Mouse (Mus musculus) gastrocnemius, postnatal 25 days (tissue): ENCODE results near the gene Grtp1. TPM values are rescaled to one million over a fixed set of nuclear protein-coding genes. Genes with fewer than 3 reads are reported as not detected.
"Not testable (repeated sequence)": the region's sequence is repeated elsewhere in the genome, so short reads cannot be mapped to it uniquely, and the experiment has no call there.

Source experiments
- DNase-seq: peaks from one replicate; pipeline ENCODE4 v3.0.0; 2022
- total RNA-seq, 2 experiments: library from RNA; stranded (reverse); gene quantifications; 1 replicate in 1 of 2; 2 replicates in 1 of 2; pipeline ENCODE4 v1.2.3; 2021

Grtp1 gene
- total RNA-seq, 2 experiments from 2014 or later = 16.3 to 17.3 TPM

DNA sequence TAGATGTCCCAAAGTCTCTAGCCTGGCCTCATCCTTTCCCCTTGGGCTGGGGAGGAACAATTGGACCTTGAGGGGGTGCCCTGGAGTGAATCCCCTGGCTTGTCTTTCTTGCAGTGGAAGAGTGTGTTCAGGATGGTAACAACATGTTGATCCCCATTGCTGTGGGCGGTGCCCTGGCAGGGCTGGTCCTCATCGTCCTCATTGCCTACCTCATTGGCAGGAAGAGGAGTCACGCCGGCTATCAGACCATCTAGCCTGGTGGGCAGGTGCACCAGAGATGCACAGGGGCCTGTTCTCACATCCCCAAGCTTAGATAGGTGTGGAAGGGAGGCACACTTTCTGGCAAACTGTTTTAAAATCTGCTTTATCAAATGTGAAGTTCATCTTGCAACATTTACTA, 26.1 kb downstream of the Grtp1 start:
- no peak for DNase-seq

DNA sequence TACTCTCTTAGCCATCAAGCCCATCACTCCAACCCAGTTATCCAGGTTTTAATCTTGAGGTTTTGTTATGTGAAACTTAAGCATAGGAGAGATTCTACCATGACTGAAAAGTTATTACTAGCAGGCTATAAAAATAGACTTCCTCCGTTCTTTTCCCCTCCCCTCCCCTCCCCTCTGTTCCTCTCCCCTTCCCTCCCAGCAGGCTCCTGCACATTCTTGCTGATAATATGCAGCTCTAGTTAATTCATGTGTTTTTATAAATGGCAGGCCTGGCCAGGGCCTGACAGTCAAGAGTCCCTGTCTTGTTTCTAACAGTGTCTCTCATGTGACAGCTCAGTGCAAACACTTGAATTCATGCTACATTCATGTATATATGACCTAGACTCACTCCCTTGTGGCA, 29.9 kb downstream of the Grtp1 start:
- DNase-seq = no peak

DNA sequence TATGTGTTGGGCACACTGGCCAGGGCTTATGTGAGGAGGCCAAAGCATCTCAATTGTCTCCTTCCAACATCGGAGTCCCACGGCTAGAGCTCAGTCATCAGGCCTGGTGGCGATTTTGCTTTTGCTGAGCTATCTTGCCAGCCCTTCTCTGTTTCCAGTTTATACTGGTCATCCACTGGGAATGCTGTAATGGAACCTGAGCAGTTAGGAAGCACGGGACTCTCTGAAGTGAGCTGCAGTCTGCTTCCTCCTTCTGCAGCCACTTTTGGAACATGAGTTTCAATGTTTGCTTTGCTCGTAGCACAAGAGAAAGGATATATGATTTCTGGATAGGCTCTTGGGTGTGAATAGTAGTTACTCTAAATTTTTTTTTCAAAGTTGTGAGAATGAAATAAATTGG, 36.1 kb downstream of the Grtp1 start:
- DNase-seq = no peak

DNA sequence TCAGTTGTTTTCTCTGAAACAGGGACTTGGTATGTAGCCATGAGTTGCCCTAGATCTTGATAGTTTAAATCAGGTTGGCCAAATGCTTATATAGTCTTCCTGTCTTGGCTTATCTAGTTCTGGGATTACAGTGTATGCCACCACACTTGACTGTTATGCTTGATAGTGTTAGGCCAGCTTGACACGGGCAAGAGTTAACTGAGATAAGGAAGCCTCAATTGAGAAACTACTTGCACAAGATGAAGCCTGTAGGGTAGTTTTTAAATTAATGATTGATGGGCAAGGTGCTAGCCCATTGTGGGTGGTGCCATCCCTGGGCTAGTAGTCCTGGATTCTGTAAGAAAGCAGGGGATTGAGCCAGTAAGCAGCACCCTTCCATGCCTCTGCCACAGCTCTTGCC, 36.9 kb downstream of the Grtp1 start:
- DNase-seq = no peak

DNA sequence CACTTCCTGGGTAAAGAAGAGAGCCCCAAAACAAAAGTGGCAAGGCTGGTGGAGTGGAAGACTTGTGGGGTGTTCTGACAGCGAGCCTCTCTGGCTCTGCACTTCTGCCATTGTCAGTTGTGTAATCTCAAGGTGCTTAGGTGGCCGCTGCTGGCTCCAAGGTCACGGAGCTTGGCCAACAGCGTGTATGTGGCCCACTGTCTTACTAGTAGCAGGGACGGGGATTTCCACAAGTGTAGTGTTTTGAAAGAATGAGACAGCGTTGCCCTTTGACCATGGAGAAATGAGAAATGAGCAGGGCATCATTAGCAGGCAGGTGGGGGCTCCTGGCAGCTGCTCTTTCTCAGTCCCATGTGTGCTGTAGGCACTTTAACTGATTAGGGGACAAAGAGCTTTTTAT, 38.3 kb downstream of the Grtp1 start:
- DNase-seq = no peak

DNA sequence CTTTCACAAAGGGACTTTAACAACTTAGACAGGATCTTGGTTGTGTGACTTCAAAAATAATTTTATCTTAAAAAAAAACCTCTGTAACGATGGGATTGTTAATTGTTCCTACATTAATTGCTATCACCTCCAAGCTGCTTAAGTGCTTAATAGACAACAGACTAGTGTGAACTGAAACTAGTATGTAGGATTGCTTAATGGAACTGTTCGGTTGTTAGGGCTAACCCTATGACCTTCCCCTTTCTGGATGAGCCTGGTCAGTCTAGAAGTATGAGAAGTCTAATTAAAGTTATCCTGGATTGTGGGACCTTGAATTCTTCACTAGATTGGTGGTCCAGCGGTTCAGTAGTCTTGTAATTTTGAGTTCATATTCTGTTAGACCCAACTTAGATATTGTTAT, 39.7 kb downstream of the Grtp1 start:
- no peak for DNase-seq

DNA sequence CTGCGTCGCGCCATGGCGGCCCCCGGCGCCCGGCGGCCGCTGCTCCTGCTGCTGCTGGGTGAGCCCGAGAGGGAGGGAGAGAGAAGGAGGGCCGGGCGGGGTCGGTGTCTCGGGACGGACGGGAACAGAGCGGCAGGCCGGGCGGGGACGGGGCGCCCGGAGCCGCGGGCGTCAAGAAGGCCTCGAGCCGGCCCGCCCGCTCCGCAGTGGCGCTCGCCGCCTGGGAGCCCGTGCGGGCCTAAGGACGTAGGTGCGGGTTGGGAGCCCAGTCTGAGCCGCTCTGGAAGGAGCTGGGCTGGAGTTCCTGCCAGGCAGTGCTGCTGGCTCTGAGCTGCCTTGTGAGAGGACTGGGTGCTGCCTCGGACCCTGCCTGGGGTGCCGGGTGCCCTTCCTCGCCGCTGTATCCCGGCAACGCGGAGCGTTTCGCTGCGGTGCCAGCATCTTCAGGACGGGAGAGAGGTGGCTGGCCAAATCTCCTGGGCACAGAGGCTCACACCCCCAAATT, 41.0 kb downstream of the Grtp1 start:
- no peak for DNase-seq

DNA sequence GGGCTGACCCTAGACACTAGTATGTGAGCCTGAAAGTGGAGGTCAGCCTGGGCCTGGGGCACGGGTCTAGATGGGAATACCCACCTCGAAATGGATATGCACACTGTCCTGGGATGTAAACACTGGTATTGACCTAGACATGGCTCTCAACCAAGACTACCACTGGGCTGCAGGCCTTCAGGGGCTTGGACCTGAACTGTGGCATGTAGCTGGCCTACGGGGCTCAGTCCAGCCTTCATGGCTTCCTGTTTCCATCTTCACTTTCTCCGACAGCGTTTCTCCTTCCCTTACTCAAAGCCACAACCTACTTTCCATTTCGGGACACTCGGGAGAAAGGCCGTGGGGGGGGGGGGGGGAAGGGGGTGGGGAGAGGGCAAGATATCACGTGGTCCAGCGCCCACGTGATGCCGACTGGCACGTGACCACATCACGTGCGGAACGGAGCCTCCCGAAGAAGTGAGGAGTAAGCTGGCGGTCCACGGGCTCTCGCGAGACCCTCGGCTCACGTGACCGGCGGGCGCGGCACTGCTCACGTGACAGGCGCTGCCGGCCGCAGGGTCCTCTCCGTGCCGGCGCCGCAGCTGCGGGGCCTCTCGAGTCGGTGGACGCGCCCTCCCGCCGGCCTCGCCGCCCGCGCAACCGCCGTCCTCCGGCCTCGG, 41.6 kb downstream of the Grtp1 start, which contains the start of gene Lamp1:
Gene Lamp1, plus strand, starts transcription at position 444 of the 659 bp plus-strand sequence.
- DNase-seq = peak; percentile 99

DNA sequence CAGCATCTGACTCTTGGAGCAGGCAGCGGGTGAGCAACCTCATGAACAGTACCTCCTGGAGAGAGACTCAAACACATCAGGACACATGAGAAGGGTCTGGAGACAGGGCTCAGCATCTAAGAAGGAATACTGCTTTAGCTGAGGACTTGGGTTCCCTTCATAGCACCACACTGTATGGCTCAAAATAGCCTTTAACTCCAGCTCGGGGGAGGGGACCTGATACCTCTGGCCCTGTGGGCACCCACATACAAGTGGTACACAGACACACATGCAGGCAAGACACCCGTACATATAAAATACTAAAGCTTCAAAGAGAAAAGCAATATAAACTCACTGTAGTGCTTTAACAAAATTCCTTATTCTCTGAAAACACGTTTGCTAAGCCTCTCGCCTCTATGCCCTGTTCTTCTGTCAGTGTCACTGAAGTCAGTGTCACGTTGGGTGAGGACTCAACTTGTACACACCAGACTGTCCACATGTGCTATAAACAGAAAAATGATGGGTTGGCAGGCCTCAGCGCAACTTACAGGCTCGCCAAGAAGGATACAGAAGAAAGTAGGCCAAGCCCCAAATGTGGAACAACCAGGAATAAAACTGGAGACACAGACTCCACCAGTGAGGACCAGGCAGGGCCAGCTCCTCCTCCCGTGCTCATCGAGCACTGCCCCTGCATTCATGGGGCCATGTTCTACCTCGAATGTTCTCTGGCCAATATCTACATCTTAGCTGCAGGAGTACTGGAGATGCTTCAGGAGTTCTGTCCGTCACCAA, 43.9 kb downstream of the Grtp1 start:
- peak; percentile 56 for DNase-seq

DNA sequence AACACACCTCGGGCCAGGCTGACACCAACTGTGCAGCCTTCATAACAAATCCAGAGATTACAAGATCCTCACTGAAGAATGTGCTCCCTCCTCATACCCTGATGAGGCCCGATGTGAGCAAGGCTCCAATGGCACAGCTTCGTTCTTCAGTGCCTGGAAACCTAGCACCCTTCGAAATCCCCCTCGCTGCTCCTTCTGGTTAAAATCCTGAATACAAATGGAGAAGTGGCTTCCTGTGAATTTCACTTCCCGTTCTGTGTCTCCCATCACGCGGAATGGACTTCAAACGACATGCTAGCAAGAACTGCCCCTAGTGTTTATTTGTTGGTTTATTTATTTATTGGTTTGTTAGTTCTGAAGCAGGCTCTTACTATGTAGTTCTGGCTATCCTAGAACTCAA, 45.1 kb downstream of the Grtp1 start:
- DNase-seq = no peak

DNA sequence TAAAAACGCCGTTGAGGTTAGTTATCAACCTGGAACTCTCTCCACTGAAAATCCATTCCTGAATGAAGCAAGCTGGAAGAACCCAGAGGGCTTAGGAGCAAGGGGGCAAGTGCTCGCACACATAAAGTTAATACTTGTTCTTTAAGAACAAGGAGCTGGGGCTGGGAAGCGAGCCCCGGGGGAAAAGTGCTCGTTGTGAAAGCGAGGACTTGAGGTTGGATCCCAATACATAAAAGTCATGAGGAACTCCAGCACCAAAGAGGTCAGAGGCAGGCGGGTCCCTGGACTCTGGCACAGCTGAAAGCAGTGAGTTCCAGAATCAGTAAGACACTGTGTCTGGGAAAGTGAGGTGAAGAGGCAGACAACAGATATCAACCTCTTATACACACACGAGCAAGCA, 46.3 kb downstream of the Grtp1 start:
- no peak for DNase-seq

DNA sequence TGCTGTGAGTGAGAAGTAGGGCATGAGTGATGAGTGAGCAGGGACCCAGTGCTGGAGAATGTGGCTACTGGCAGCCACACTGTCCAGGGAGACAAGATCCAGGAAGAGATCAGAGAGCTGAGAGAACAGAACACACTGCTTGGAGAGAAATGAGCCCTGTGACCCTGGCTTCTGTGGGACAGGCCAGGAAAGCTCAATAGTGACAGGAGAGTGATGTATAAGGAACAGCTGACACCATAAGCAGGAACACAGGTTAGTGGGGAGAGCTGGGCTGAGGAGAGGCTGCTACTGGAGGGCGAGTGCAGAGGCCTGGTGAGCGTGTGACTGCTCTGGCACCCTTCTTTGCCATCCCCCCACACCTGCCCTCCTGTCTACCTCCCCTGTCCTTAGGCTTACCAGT, 49.5 kb downstream of the Grtp1 start:
- DNase-seq = peak; percentile 59

DNA sequence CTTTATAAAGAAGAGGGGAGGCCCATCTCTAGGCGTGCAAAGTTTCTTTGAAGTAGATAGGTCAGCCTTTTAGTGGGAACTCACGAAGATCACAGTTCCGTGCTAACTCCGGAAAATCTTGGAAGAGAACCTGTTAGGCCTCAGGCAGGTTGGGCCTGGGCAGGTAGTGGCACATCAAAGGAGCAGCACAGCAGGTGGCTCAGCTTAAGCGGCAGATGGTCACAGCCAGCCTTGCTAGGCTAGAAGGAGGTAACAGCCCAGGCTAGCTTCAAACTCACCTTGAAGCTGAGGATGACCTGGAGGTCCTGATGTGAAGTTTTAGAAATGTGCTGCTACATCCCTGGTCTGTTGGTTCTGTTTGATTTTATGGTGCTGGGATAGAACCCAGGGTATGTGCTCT, 50.6 kb downstream of the Grtp1 start:
- DNase-seq = no peak

DNA sequence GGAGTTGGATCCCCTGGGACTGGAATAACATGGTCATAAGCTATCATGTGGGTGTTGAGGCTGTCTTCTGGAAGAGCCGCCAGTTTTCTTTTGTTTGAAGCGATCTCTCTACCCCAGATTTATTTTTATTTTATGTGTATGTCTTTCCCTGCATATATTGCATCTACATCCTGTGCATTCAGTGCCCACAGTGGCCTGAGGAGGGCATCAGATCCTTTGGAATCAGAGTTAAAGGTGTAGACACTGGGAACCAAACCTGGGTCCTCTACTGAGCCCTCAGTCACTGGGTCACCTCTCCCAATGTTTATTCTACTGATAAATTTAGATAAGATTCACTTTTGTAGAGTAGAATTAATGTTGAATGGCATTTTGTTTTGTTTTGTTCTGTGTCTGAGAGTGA, 51.1 kb downstream of the Grtp1 start:
- DNase-seq = no peak

DNA sequence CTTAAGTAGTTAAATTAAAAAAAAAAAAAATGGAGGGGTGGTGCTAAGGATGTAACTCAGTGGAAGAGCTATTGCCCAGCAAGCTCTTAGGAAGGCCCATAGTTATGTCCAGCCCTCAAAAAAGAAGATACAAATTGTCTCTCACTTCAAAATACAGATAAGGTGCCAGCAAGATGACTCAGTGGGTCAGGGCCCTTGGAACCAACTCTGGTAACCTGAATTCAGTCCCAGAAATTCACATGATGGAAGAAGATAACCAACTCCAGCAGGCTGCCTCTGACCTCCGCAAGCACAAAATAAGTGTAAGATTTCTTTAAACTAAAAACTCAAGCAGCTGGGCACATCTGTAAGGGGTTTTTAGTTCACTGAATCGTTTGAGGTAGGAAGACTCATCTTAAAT, 51.9 kb downstream of the Grtp1 start:
- DNase-seq = peak; percentile 28

DNA sequence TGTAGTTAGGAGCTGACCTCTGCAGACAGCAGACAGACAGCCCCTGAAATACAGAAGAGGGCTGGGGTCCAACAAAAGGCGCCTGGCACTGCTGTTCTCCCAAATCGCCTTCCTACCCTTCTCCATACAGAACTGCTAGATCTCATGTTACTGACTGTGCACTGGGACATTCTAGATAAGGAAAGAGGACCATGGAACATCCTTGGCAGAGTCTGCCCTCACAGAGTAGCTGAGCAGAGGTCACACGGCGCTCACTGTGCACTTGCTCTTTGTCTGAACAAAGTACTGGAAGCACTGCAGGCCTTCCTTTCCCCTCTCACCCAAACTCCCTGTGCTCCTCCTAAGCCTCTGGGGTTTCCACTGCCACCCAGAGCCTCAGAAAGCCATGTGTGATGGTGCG, 58.7 kb downstream of the Grtp1 start:
- no peak for DNase-seq

DNA sequence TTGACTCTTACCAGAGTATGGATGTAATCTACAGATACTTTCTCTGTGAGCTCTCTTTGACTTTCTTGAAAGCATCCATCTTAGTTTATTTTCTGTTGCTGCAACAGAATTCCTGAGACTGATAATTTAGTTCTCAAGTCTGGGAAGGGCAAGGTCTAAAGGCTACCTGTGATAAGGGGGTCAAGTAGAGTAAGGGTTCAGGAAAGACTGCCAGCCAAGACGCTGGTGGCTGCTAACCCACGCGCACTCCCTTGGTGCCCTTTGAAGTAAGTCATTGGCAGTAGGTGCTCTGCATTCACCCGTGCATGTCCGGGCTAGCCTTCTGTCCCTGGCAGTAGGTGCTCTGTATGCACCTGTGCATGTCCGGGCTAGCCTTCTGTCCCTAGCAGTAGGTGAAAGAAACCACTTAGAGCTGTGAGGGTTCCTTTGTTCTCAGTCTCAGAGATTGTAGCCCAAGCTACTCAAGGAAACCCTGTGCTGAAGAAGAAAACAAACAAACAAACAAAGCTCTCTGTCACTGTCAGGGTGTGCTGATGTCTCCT, 60.7 kb downstream of the Grtp1 start:
- no peak for DNase-seq

DNA sequence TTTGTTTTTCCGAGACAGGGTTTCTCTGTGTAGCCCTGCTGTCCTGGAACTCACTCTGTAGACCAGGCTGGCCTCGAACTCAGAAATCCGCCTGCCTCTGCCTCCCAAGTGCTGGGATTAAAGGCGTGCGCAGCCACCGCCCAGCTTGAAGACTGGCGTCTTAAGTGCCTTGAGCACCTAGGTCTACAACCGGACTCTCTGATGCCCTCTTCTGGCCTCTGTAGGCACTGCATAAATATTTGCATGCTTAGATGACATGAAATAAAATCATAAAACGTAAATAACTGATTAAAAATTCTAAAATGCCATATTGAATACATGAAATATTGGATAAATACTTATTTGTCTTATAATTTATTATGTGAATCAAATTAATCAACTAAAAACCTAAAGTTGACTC, 68.2 kb downstream of the Grtp1 start:
- DNase-seq = not testable (repeated sequence)

DNA sequence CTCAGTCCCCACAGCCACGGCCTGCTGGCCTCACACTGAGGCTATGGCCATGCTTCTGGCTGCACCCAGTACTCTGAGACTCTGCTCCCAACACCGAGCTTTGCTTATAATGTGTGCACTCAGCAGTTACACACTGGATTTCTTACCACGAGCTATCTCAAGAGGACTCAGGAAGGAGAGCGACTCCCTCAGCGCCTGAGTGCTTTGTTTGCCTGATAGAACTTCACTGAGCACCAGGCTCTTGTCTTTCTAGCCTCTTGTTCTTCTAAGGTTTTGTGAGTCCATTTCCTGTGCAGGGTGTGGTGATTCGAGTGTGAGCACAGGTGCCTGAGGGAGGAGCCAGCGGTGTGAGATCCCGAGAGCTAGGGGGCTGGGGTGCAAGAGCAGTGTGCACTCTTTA, 75.5 kb downstream of the Grtp1 start:
- DNase-seq = no peak

DNA sequence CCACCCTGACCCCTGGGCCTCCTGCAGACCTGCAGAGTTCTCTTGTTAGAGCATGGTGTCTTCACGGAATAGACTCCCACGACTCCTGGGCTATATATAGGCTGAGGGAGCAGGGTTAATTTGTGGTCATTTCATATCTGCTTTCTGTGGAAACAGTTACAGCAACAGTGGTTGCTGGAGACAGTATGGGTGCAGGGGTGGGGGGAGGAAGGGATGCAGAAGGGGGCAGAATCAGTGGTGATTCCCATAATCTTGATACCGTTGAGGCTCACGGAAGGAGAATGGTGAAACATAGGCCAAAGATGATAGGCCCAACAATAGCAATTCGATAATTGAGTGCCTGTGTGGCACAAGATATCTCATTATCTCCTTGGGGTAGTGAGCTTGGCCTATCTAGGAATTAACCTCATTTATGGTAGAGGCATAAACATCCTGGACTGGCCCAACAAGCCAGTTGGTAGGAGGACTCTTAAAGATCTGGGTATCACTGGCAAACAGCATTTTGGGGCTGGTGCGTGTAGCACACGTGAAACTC, 77.5 kb downstream of the Grtp1 start:
- DNase-seq = no peak
